Mouse (Mus musculus) kidney, postnatal 4 days (tissue): ENCODE results near the gene Utp20.
A peak's percentile ranks its signal among the peaks of the same experiment; 100 is the strongest.
"Not testable (repeated sequence)": the region's sequence is repeated elsewhere in the genome, so short reads cannot be mapped to it uniquely, and the experiment has no call there.

Experiments
- DNase-seq, 2 experiments: peaks; one replicate each; pipeline ENCODE4 v3.0.0; 2021; ENCODE audit warnings: mixed read lengths in 2 of 2

Gene Utp20

DNA sequence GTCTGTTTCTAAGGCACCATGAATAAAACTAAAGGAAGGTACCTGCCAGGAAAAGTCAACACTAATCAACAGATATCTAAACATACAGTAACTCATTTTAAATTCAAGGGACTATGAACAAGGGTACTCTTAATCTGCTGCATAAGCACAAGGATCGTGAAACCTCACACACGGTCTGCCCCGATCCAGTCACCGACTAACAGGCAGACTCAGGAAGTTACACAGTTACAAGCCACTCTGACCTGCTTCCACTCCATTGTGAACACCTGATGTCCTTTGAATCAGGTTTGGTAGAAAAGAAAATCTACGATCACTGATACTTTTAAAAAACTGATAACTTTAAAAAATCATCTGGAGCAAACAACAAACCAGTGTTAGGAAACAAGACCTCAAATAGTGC lies 42.7 kb downstream of the Utp20 start:
- peak in 1 of 2 experiments; percentile 32 for DNase-seq

DNA sequence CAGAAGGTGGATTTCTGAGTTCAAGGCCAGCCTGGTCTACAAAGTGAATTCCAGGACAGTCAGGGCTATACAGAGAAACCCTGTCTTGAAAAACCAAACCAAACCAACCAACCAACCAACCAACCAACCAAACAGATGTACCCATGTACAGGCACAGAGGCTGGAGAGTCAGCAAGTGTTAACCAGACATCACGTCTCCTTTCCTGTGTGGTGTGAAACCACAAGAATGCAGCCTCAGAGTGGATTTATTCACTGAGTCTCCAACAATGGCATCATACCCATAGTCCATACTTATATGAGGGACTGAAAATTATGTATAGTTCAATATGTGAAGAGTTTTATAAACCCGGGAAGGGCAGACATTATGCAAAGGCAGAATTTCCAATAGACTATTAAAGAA lies 43.5 kb downstream of the Utp20 start:
- DNase-seq = not testable (repeated sequence)

DNA sequence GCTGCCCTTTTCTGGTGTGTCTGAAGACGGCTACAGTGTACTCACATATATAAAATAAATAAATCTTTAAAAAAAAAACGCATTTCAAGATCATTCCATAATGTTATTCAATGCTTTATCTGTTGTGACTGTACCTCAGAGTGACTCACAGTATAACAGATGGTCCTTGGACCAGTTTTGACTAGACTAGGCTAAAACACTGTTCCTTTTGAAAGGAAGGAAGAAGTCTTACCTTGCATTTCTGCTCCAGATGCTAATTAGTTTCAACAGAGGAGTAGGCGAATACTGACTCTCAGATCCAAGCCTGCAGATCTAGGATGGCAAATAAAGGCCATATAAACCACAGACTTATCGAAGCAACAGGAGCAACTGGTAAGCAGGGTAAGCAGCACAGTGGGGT lies 45.9 kb downstream of the Utp20 start:
- no peak for DNase-seq

GRCm38 (mm10) chr10:88776206-88776605 lies 50.4 kb downstream of the Utp20 start:
- no peak for DNase-seq

DNA sequence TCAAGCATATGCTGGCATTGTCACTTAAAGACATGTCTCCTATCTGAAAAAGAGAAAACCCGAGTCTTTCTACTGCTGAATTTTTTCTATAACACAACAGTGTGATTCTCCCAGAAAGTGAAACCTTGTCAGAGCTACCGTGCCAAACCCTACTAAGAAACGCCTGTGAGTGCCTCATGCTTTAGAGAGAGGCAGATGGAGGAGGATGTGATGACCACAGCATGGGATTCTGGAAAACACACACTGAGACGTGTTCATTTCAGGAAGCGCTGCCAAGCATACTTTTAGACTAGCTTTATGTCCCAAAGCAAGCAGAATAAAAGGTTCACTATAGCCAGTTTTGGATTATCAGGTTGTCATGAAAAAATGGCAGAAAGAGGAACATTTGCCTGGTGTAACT lies 53.6 kb downstream of the Utp20 start:
- DNase-seq = not testable (repeated sequence)

GRCm38 (mm10) chr10:88769676-88770075 lies 56.9 kb downstream of the Utp20 start:
- DNase-seq = no peak

GRCm38 (mm10) chr10:88768961-88769360 lies 57.6 kb downstream of the Utp20 start:
- no peak for DNase-seq

DNA sequence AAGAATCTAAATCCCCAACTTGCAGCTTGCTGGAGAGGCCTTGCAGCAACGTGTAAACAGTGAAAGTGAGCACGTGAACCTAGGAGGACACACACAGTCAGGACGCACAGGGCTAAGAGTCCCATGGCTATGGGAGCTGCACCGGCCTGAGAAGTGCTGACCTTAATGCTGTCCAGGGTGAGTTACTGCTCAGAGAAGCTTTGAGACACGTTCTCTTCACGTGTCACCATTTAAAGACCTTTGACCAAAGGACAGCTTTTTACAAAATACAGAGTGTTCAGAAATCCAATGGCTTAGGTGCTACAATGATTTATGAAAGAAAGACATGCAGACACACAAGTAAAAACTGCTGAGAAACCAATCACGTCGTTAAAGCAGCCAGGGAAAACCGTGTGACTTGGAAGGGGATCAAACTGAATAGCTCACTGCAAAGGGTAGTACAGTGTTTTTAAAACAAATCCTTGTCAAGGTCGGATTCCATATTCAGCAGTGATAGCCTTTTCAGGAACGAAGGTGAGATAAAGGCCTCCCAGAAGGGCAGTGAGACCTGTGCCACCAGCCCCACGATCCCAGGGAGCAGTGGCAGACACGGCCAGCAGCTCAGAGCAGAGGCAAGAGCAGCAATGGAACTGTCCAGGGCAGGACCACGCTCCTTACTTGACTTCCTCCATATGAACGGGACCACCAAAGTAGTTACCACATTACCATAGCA lies 61.0 kb downstream of the Utp20 start:
- DNase-seq = peak in 1 of 2 experiments; percentile 16

DNA sequence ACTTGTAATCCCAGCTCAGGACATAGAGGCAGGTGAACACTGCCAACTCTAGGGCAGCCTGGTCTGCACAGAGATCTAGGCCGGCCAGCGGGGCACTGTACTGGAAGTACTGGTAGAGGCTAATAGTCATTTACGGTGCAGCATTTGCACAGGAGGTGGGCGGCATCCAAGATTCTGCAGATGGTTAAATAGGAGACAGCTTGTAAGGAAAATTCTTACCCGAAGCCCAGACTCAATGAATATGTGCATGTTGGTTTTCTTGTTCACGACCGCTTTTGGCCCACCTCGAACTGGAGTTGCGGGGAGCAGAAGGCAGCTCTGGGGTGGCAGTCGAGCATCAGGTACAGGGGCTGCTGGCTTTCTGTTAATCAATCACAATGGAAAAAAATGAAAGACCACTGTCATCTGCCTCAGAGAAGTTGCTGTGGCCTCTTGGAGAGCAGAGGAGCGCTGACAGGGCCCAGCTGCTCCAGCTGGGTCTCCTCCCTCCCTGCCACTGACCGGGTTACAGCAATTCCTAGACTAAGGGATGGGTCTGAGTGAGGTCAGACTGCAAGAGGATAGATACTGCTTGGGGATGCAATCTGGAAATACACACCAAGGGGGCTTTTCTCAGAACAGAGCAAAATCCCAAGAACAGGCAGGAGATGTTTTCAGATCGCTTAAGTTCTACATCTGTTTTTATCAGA lies 64.9 kb downstream of the Utp20 start:
- DNase-seq = peak; percentile 32 to 41

- no peak for DNase-seq
Observed at GRCm38 (mm10) chr10:88741426-88741825, 85.2 kb downstream of the Utp20 start.

GRCm38 (mm10) chr10:88740781-88741180 lies 85.8 kb downstream of the Utp20 start:
- DNase-seq = no peak

GRCm38 (mm10) chr10:88739818-88740217 lies 86.8 kb downstream of the Utp20 start:
- no peak for DNase-seq

- not testable (repeated sequence) for DNase-seq
Observed at GRCm38 (mm10) chr10:88739074-88739473, 87.5 kb downstream of the Utp20 start.

- no peak for DNase-seq
Observed at GRCm38 (mm10) chr10:88732309-88732622, 94.3 kb downstream of the Utp20 start.

DNA sequence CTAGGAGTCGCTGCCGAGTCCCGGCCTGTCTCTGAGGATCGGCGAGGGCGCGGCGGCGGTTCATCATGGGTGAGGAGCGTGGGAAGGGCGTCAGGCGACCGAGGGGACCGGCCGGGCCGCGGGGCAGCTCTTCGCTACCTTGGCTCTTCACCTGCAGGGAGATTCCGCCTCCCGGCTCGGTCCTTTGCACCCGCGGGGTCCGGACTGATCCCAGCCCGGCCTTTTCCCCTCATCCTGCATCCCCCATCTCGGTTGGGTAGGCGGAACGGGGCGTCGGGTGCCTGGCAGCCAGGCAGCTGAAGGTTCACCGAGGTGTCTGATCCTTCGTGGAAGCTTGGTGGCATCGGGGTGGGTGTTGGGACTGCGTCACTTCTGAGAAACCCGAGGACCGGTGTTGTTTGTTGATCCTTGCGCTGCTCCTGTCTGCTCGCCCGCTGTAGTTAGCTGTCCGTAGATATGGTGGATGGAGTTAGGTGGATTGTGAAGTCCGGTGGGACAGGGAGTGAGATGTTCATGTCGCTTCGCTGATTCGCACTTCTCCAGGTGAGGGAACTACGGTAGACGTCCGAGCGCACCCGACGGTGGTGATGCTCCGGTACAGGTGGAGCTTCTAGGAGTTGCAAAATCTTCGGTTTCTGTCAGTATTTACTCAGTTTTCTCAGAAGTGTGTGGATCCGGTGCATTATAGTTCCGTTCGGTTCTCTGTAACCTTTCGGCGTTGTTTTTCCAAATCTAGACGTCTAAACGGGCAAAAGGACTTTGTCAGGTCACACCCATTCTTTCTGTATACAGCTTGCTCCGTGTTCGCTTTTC lies 94.9 kb downstream of the Utp20 start:
- no peak for DNase-seq

DNA sequence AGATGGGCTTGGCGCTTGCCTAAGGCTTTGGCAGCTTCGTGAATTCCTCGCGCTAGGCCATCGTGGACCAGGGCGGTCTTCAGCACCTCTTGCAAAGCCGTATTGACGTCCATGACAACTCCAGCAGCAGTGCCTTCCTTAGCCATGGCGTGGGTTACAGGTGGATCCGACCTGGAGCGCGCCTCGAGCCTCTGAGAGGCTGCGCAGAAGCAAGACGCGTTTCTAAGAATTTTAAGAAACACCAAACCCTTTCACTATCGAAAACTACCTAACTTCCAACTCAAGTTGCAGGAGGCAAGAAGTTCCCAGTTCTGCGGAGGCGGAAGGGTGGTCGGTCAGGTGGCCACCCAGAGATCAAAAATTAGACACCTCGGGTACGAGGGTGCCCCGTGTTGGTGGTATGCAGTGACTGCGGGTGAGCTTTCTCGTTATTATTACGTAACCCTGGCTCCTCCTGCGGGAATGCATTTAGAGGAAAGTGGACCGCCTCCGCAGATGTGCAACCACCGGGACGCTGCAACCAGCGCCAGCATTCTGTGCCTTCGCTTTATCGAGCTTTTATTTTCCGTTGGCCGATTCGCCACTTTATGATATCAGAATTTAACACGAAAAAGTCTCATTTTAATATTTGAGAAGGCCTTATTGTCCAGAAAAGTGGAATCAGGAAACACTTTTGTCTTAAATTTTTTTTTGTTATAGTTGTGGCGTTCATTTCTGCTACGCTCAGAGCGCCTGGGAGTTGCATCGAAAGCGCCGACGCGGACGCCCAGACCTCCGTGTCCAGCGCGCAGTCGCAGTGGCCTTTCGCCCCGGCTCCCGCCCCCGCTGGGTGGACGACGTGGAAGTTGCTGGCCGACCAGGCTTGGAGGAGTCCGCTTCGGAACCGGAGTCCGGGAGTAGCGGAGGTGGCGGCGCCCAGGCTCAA lies 95.8 kb downstream of the Utp20 start, which contains the start of gene Arl1:
Arl1 (plus strand) TSS at position 288 of the 925 bp plus-strand sequence.
- peak; percentile 95 to 97 for DNase-seq

GRCm38 (mm10) chr10:88728166-88728565 lies 98.4 kb downstream of the Utp20 start:
- DNase-seq = no peak

DNA sequence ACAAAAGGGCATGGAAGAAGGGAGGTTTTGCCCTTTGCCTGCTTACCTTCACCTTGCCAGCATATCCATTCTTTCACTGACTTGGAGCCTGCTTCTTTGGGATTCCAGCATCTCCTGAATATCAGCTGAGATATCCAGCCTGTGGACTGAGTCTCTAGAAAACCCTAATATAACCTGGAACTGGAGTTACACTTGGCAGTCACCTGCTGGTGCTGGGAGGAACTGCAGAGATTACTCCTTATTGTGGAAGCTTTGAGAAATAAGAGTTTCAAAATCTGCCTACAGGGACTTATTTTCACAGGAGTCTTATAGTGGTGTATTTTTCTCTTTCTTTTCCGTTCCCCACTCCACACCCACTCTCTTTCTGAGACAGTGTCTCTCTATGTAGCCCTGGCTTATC lies 99.5 kb downstream of the Utp20 start:
- DNase-seq = peak; percentile 73 to 78

GRCm38 (mm10) chr10:88725343-88725742 lies 101.3 kb downstream of the Utp20 start:
- peak; percentile 49 to 57 for DNase-seq

GRCm38 (mm10) chr10:88719618-88720017 lies 107.0 kb downstream of the Utp20 start:
- DNase-seq = no peak

DNA sequence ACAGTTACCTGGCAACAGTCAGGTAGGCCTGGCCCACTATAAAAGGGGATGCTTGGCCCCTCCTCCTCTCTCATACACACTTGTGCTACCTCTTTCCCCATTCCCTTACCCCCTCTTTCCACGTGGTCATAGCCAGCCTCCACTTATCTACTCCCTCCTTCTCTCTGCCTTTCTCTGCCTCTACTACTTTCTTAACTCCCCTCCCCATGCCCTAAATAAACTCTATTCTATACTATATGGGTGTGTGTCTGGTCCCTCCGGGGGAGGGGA lies 108.9 kb downstream of the Utp20 start:
- no peak for DNase-seq

GRCm38 (mm10) chr10:88716986-88717755 lies 109.4 kb downstream of the Utp20 start:
- DNase-seq = peak in 1 of 2 experiments; percentile 3
